Mouse (Mus musculus): ENCODE measurements at regions not wholly inside any gene's neighbourhood (a gene's known extent, or its start where the extent isn't known, plus 50 kb on each side); places are given as distances from the start of the nearest gene placed in this dataset.
A peak's percentile ranks its signal among the peaks of the same experiment; 100 is the strongest.

- no peaks in the 10 kb centered on the region for H3K4me1 ChIP-seq (ENCODE audit: control insufficient read depth, insufficient read depth, low read length)
- no peak for DNase-seq
- 76% methylated on average over 5 of the region's 5 CpGs for WGBS
- H3K4me3 ChIP-seq (replicated peaks; ENCODE audit: extremely low read depth, low read depth, low read length): no peak overlapping the region
- TF ChIP-seq POLR2A (IDR thresholded peaks at IDR 0.05; ENCODE audit: borderline replicate concordance, extremely low read depth, low read depth, low read length) (no peak), CTCF (IDR thresholded peaks at IDR 0.05; ENCODE audit: insufficient read depth, low read length) (no peak)
Measured at GRCm38 (mm10) chr1:91744701-91745100, 56.6 kb upstream of the Twist2 start.

GRCm38 (mm10) chr1:91747583-91747982 lies 53.7 kb upstream of the Twist2 start:
- WGBS: 33% methylated on average over 11 of the region's 11 CpGs
- peak; percentile 8 for DNase-seq
- TF ChIP-seq CTCF (IDR thresholded peaks at IDR 0.05; ENCODE audit: insufficient read depth, low read length) (no peak), POLR2A (IDR thresholded peaks at IDR 0.05; ENCODE audit: borderline replicate concordance, extremely low read depth, low read depth, low read length) (no peak)
- Histone ChIP-seq H3K4me1 (ENCODE audit: control insufficient read depth, insufficient read depth, low read length) (no peaks in the 10 kb centered on the region), H3K4me3 (replicated peaks; ENCODE audit: extremely low read depth, low read depth, low read length) (no peak overlapping the region)
